Mouse (Mus musculus) 3T3-L1 (cell line): ENCODE measurements around the gene Fam192a.

ENCODE experiments used
- DNase-seq: peaks from one replicate; pipeline ENCODE4 v3.0.0-alpha.2; 2015; ENCODE audit warnings: low read depth, low spot score

Fam192a gene

GRCm38 (mm10) chr8:94601607-94602385, at the start of gene Fam192a, which contains the start of gene Rspry1:
TSS of gene Fam192a (minus strand) at chr8:94601997.
TSS of gene Rspry1 (plus strand) at chr8:94601937.
- DNase-seq: peak; percentile 100

GRCm38 (mm10) chr8:94649496-94649895, 47.7 kb upstream of the Fam192a start:
- no peak for DNase-seq

- DNase-seq: no peak
Measured at GRCm38 (mm10) chr8:94646165-94646564, 44.4 kb upstream of the Fam192a start.

- DNase-seq: no peak
Measured at GRCm38 (mm10) chr8:94645202-94645601, 43.4 kb upstream of the Fam192a start.

GRCm38 (mm10) chr8:94641938-94642337, 40.1 kb upstream of the Fam192a start:
- peak; percentile 46 for DNase-seq

GRCm38 (mm10) chr8:94641183-94641582, 39.4 kb upstream of the Fam192a start:
- DNase-seq: no peak

- no peak for DNase-seq
Measured at GRCm38 (mm10) chr8:94634211-94634610, 32.4 kb upstream of the Fam192a start.

- DNase-seq: no peak
Measured at GRCm38 (mm10) chr8:94633564-94634194, 31.9 kb upstream of the Fam192a start.

GRCm38 (mm10) chr8:94624885-94625284, 23.1 kb upstream of the Fam192a start:
- no peak for DNase-seq

GRCm38 (mm10) chr8:94607064-94607463, 5.3 kb upstream of the Fam192a start:
- peak; percentile 38 for DNase-seq

GRCm38 (mm10) chr8:94604030-94604429, 2.2 kb upstream of the Fam192a start:
- DNase-seq: no peak

- DNase-seq: peak; percentile 58
Measured at GRCm38 (mm10) chr8:94602471-94603131, 804 bp upstream of the Fam192a start.

- DNase-seq: no peak
Measured at GRCm38 (mm10) chr8:94601034-94601606, 677 bp downstream of the Fam192a start.

GRCm38 (mm10) chr8:94600478-94600877, 1.3 kb downstream of the Fam192a start:
- DNase-seq: peak; percentile 23

GRCm38 (mm10) chr8:94594211-94594610, 7.6 kb downstream of the Fam192a start:
- peak; percentile 61 for DNase-seq

GRCm38 (mm10) chr8:94591691-94592090, 10.1 kb downstream of the Fam192a start:
- no peak for DNase-seq

- DNase-seq: peak; percentile 80
Measured at GRCm38 (mm10) chr8:94584238-94584817, 17.5 kb downstream of the Fam192a start.

GRCm38 (mm10) chr8:94582569-94582968, 19.2 kb downstream of the Fam192a start:
- no peak for DNase-seq

- DNase-seq: peak; percentile 57
Measured at GRCm38 (mm10) chr8:94581820-94582483, 19.8 kb downstream of the Fam192a start.

- no peak for DNase-seq
Measured at GRCm38 (mm10) chr8:94575148-94575547, 26.6 kb downstream of the Fam192a start.
